Mouse (Mus musculus) embryonic facial prominence, embryonic 14.5 days (tissue): ENCODE measurements at regions not wholly inside any gene's neighbourhood (a gene's known extent, or its start where the extent isn't known, plus 50 kb on each side); places are given as distances from the start of the nearest gene placed in this dataset.
"Not testable (repeated sequence)": the region's sequence is repeated elsewhere in the genome, so short reads cannot be mapped to it uniquely, and the experiment has no call there.

Experiments
- ATAC-seq: fragments of 200-750 bp; cut with Nextera tagmentation; 2 replicates; pipeline ENCODE4 v1.8.0; 2017; ENCODE audit warnings: low read depth, moderate number of reproducible peaks, moderate TSS enrichment
- DNase-seq: peaks from one replicate; pipeline ENCODE4 v3.0.0-alpha.2; 2015; ENCODE audit warnings: low spot score
- H3K27ac ChIP-seq: fragments of 300-500 bp; sonication (generic); replicated peaks from 2 replicates; pipeline ENCODE4 v1.5.1; 2014; ENCODE audit warnings: low read depth, mild to moderate bottlenecking, low read length, moderate library complexity
- H3K27me3 ChIP-seq: fragments of 300-500 bp; sonication (generic); replicated peaks from 2 replicates; pipeline ENCODE4 v1.6.1; 2014; ENCODE audit warnings: low read length; ENCODE audit not compliant: control insufficient read depth, insufficient read depth
- H3K36me3 ChIP-seq: fragments of 300-500 bp; sonication (generic); 2 replicates; pipeline ENCODE4 v1.6.1; 2014; ENCODE audit warnings: low read length, mixed read lengths; ENCODE audit not compliant: control insufficient read depth, insufficient read depth
- H3K4me1 ChIP-seq: fragments of 300-500 bp; sonication (generic); 2 replicates; pipeline ENCODE4 v1.6.1; 2014; ENCODE audit warnings: antibody characterized with exemption, low read length; ENCODE audit not compliant: control insufficient read depth, insufficient read depth
- H3K4me2 ChIP-seq: fragments of 300-500 bp; sonication (generic); 2 replicates; pipeline ENCODE4 v1.6.1; 2014; ENCODE audit warnings: low read depth, mild to moderate bottlenecking, low read length, moderate library complexity, mixed read lengths
- H3K4me3 ChIP-seq: fragments of 300-500 bp; sonication (generic); 2 replicates; pipeline ENCODE4 v1.5.1; 2014; ENCODE audit warnings: low read depth, mild to moderate bottlenecking, low read length
- H3K9ac ChIP-seq: fragments of 300-500 bp; sonication (generic); 2 replicates; pipeline ENCODE4 v1.6.1; 2014; ENCODE audit warnings: low read depth, mild to moderate bottlenecking, low read length, moderate library complexity, mixed read lengths
- H3K9me3 ChIP-seq: fragments of 300-500 bp; sonication (generic); 2 replicates; pipeline ENCODE4 v1.6.1; 2016; ENCODE audit warnings: low read length; ENCODE audit not compliant: control insufficient read depth
- WGBS: fragments of 180-500 bp; shearing (Covaris S2); extraction: QIAGEN DNeasy Blood & Tissue Kit; methylation state at CpG from one replicate; pipeline ENCODE4 v1.1.7; 2014; 5-methylcytosine and 5-hydroxymethylcytosine counted together

DNA sequence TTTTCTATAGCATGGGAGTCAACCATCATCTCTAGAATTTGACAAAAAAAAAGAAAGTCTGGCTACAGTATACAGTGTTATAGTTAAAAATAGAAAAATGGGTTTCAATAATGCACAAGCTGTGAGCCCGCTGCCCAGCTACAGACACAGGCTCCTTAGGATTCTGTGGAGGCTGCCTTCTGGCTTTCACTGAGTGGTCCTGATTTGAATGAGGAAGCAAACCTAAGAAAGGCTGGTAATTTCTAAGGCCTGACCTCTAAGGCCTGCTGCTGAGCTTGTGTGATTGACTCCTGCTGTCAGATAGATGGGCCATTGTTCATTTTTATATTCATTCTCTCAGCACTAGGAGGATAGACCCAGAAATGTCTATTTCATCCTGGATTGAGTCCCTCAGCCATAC lies 67.7 kb downstream of the Alg10b start:
- Histone ChIP-seq H3K4me3 (no peak overlapping the region), H3K4me2 (no peak overlapping the region), H3K27me3 (no peaks in the 10 kb centered on the region), H3K36me3 (no peaks in the 10 kb centered on the region), H3K9me3 (no peaks in the 10 kb centered on the region), H3K9ac (no peak overlapping the region), H3K4me1 (no peaks in the 10 kb centered on the region), H3K27ac (no peak overlapping the region)
- 78% methylated on average over 1 of the region's 1 CpGs for WGBS
- DNase-seq: no peak
- no peak for ATAC-seq

DNA sequence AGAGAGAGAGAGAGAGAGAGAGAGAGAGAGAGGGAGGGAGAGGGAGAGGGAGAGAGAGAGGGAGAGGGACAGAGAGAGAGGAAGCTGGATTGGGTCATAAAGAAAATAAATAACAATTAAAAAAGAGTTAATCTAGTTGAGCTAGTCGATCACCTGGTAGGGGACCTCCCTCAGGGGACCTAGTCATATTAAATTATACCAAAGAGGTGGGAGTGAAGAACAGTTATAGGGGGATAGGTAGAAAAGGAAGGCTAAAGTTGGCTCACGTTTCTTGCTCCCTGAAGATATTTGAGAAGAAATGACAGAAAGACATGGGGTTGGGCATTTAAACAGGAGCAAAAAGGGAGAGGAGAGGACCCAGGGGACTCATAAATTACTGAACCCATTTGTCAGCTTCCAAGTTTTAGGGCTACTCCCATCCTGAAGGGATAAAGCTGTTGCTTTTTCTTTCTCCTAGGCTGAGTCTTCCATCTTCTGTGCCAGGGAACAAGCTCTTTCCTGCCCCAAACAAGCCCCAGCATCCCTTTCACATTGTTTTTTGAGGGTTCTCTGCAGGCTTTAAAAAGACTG lies 70.3 kb downstream of the Alg10b start:
- Histone ChIP-seq H3K9ac (no peak overlapping the region), H3K4me1 (no peaks in the 10 kb centered on the region), H3K27ac (no peak overlapping the region), H3K27me3 (no peaks in the 10 kb centered on the region), H3K36me3 (no peaks in the 10 kb centered on the region), H3K9me3 (no peaks in the 10 kb centered on the region), H3K4me3 (no peak overlapping the region), H3K4me2 (no peak overlapping the region)
- 38% methylated on average over 2 of the region's 2 CpGs for WGBS
- DNase-seq: peak; percentile 22
- peak; percentile 33; the same call in 1 of the 2 replicates for ATAC-seq

DNA sequence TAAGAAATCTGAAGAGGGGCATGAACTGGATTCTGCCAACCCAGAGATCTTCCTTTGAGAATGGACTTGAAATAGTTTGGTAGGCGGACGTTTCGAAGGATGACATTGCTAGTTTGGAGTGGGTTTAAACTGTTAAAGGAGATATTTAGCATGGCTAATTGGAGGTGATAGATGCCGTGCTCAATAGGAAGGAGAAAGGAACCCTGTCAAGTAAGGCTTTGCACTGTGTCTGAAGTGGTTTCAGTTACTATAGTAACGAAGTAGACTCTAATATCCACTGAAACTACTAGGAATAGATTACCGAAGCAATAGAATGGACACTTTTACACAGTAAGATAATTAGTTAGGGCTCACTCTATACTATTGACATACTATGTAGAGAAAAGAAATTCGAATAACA lies 74.5 kb downstream of the Alg10b start:
- Histone ChIP-seq H3K9me3 (no peaks in the 10 kb centered on the region), H3K27ac (no peak overlapping the region), H3K4me3 (no peak overlapping the region), H3K27me3 (no peaks in the 10 kb centered on the region), H3K9ac (no peak overlapping the region), H3K4me2 (no peak overlapping the region), H3K4me1 (no peaks in the 10 kb centered on the region), H3K36me3 (no peaks in the 10 kb centered on the region)
- no peak for DNase-seq
- ATAC-seq: no peak
- WGBS: 78% methylated on average over 7 of the region's 7 CpGs

DNA sequence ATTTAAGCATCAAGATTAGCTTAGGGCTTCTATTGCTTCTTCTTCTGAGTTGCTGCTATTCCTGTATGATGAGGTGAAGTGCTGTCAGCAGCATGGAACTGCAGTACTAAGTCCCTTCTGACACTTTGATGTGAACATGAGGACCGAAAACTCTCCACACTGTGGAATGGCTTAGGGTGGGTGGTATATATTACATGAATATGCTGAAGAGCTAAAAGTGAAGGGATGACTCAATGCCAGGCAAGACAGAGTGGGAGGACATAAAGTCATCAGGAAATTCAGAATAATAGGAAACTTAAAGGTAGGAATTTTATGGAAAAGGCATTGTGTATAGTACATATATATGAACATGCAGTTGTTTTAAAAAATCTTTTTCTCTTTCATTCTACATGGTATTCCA lies 79.3 kb downstream of the Alg10b start:
- Histone ChIP-seq H3K9me3 (no peaks in the 10 kb centered on the region), H3K9ac (no peak overlapping the region), H3K4me2 (no peak overlapping the region), H3K4me1 (no peaks in the 10 kb centered on the region), H3K4me3 (no peak overlapping the region), H3K27ac (no peak overlapping the region), H3K27me3 (no peaks in the 10 kb centered on the region), H3K36me3 (no peaks in the 10 kb centered on the region)
- ATAC-seq: no peak
- DNase-seq: no peak
- 92% methylated on average over 1 of the region's 1 CpGs for WGBS

DNA sequence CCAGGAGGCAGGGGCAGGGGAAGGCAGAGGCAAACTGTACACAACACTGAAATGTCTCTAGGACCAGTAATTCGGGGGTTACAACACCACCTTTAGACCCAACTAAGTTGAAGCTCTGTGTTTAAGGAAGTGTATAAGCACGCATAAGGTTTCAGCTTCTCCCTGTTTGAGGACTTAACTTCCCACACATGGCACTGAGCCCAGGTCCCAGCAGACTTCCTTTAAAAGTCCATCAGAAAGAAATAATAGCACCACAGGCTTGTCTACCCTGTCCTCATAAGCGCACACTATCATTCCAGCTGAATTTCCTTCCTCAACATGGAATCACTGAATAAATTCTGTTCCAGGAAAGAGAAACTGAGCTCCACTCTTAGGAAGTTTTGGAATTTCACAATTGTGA lies 80.9 kb downstream of the Alg10b start:
- H3K9ac ChIP-seq: no peak overlapping the region
- H3K4me3 ChIP-seq: no peak overlapping the region
- H3K4me1 ChIP-seq: no peaks in the 10 kb centered on the region
- H3K36me3 ChIP-seq: no peaks in the 10 kb centered on the region
- whole genome bisulfite sequencing: 68% methylated on average over 3 of the region's 3 CpGs
- H3K9me3 ChIP-seq: no peaks in the 10 kb centered on the region
- ATAC-seq (no peak), DNase-seq (peak; percentile 24)
- H3K4me2 ChIP-seq: no peak overlapping the region
- H3K27me3 ChIP-seq: no peaks in the 10 kb centered on the region
- H3K27ac ChIP-seq: no peak overlapping the region

DNA sequence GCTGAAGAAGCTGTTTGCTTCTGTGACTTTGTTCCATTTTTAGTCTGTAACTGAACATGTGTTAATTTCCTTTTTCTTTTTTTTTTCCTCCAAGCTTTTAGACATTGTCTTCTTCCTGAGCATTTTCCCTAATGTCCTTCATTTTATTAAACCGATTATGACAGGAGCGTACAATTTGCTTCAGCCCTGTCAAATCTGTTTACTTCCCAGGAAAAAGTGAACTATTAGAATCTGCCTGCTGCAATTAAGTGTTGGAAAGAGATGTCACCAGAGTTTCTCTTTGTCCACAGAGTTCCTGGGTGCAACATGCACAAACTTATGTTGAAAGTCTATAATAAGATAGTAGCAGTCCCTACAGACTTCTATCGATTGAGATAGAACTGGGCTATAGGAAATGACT lies 82.8 kb downstream of the Alg10b start:
- Histone ChIP-seq H3K27me3 (no peaks in the 10 kb centered on the region), H3K9ac (no peak overlapping the region), H3K9me3 (no peaks in the 10 kb centered on the region), H3K27ac (no peak overlapping the region), H3K4me1 (no peaks in the 10 kb centered on the region), H3K4me2 (no peak overlapping the region), H3K4me3 (no peak overlapping the region), H3K36me3 (no peaks in the 10 kb centered on the region)
- 92% methylated on average over 3 of the region's 3 CpGs for WGBS
- DNase-seq: no peak
- no peak for ATAC-seq

DNA sequence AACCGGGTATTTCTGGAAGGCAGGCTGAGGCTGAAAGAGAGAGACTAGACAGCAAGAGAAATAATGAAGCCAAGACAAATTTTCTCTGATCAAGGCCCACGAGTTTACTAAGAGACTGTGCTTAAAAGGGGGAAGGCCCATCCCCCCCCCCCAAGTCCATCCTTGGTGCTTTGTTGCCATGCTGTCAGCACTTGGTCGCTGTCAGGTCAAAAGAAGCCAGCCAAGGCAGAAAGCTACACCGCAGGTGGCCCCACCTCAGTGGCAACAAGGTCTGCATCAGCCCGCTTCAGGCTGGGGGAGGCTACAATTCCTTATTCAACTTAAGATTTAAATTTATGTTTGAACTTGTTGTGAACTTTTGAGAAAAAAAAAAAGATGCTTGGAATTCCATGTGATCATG lies 84.3 kb downstream of the Alg10b start:
- ATAC-seq, H3K9ac ChIP-seq, H3K9me3 ChIP-seq, H3K36me3 ChIP-seq, DNase-seq, H3K27ac ChIP-seq, H3K27me3 ChIP-seq, H3K4me1 ChIP-seq, H3K4me2 ChIP-seq, H3K4me3 ChIP-seq: not testable (repeated sequence)
- WGBS: 19% methylated on average over 5 of the region's 5 CpGs

DNA sequence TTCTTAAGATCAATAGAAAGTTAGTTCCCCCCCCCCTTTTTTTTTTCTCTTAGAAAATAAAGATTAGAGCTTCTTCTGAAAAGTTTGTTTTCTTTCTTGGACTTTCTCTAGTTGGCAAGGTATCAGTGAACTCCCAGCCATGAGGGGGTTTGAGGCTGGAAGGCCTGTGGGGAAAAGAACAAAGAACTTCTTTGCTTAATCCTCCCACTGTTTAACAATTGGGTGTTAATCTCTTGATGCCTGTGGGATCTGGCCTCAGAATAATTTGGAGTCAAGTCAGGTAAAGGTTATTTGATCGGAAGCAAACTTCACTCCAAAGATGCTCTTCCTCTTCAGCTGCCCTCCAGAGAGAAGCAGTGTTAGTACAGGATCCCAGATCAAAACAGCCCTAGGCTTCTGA lies 84.8 kb downstream of the Alg10b start:
- 21% methylated on average over 1 of the region's 1 CpGs for WGBS
- no peak for ATAC-seq
- H3K9ac ChIP-seq: no peak overlapping the region
- no peaks in the 10 kb centered on the region for H3K4me1 ChIP-seq
- H3K9me3 ChIP-seq: no peaks in the 10 kb centered on the region
- DNase-seq: no peak
- H3K27ac ChIP-seq: no peak overlapping the region
- H3K27me3 ChIP-seq: no peaks in the 10 kb centered on the region
- no peaks in the 10 kb centered on the region for H3K36me3 ChIP-seq
- H3K4me3 ChIP-seq: no peak overlapping the region
- H3K4me2 ChIP-seq: no peak overlapping the region

DNA sequence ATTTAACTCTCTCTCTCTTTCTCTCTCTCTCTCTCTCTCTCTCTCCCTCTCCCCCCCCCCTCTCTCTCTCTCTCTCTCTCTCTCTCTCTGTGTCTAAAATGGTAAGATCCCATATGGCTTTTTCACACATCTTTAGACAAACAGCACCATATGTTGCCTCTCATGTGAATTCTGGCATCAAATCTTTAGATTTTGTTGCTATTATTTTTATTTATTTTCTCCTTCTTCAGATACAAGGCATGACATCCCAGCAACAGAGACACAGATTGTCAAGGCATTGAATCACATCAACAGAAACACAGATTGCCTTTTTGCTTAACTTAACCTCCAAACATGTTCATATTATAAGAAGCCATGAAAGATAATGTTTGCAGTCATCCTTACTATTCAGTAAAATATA lies 85.6 kb downstream of the Alg10b start:
- no peak for ATAC-seq

More for the DNA sequence above, 85.6 kb downstream of the Alg10b start:
- H3K36me3 ChIP-seq: no peaks in the 10 kb centered on the region
- no peak overlapping the region for H3K27ac ChIP-seq
- H3K4me2 ChIP-seq: no peak overlapping the region
- DNase-seq: no peak
- H3K9me3 ChIP-seq: no peaks in the 10 kb centered on the region
- no peaks in the 10 kb centered on the region for H3K4me1 ChIP-seq
- H3K4me3 ChIP-seq: no peak overlapping the region
- no peak overlapping the region for H3K9ac ChIP-seq
- H3K27me3 ChIP-seq: no peaks in the 10 kb centered on the region
